Mouse (Mus musculus): ENCODE measurements around the gene Tmem167.

The Tmem167 gene

DNA sequence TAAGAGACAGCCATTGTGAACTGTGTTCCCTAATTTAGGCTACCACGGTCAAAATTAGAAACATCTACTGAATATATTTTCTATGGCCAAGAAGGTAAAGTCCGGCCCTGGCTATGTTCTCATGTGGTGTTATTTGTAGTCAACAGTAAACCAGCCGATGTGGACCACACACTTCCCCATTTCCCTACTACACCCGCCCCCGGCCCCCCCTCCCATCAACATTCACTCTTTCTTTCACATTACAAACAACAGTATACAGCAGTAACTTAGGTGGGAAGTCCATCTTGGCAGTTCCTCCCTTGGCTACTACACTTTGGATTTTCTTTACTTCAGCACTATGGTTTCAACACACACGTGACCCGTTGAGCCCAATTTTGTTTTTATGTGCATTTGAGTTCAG lies 94.6 kb downstream of the Tmem167 start:
- DNase-seq (ENCODE audit: low read depth, low spot score) = no peak

DNA sequence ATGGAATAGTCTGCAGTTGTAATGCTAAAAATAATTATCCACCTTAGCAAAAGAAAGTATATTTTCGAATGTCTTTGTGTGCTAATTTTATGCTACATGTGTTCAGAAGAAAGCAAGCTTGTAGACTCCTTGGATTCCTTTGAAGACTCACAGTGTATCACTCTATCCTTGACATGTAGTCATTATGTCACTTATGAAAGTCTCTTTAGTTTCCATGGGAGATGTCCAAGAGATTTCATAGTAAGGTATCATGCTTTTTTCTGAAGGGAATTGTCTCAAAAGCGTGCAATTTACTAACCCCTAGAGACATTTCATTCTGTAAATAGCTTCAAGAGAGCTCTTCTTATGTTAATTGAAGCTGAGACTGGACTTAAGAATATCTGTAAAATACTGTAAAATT lies 97.8 kb downstream of the Tmem167 start:
- DNase-seq (ENCODE audit: low read depth, low spot score) = no peak

DNA sequence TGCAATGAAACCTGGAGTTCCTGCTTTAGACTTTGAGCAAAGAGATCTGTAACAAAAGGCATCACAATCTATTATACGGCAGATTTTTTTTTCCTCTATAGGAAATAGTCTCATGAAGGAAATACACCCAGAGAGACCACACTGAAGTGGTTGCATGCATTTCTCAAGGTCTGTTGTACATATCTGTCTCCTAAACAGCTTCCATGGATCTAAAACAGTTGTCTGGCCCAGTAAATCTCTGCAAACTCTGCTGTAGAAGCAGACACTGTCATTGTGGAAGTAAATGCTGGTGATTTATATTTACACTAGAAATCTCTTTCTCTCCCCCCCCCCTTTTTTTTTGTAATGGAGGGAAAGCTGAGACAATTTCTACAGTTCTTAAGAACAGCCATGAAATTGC lies 99.1 kb downstream of the Tmem167 start:
- no peak for DNase-seq (ENCODE audit: low read depth, low spot score)

DNA sequence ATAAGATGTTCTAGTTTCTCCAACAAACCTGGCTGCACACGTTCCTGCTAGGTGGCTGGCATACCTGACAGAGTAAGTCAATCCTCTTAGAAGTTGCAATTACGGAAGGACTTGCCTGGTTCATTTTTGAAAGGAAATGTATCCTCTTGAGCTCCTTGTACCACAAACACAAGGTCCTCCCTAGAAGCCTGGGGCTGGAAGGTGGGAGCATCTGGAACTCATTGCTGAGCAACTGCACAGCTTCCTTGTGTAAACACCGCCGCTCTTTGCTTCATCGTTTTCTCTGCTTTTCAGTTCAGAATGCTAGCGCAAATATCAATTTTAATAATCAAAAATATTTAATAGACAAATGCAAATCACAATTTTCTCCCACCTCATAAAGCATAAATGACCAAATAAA lies 102.9 kb downstream of the Tmem167 start:
- DNase-seq (ENCODE audit: low read depth, low spot score) = no peak
